Mouse (Mus musculus) kidney, adult 8-10 months (tissue): Measurements from ENCODE around the gene Vamp3.
"Not testable (repeated sequence)": the region's sequence is repeated elsewhere in the genome, so short reads cannot be mapped to it uniquely, and the experiment has no call there.

Experiments used
- DNase-seq, 2 experiments: peaks; one replicate each; pipeline ENCODE4 v3.0.0; 2022

The Vamp3 gene

DNA sequence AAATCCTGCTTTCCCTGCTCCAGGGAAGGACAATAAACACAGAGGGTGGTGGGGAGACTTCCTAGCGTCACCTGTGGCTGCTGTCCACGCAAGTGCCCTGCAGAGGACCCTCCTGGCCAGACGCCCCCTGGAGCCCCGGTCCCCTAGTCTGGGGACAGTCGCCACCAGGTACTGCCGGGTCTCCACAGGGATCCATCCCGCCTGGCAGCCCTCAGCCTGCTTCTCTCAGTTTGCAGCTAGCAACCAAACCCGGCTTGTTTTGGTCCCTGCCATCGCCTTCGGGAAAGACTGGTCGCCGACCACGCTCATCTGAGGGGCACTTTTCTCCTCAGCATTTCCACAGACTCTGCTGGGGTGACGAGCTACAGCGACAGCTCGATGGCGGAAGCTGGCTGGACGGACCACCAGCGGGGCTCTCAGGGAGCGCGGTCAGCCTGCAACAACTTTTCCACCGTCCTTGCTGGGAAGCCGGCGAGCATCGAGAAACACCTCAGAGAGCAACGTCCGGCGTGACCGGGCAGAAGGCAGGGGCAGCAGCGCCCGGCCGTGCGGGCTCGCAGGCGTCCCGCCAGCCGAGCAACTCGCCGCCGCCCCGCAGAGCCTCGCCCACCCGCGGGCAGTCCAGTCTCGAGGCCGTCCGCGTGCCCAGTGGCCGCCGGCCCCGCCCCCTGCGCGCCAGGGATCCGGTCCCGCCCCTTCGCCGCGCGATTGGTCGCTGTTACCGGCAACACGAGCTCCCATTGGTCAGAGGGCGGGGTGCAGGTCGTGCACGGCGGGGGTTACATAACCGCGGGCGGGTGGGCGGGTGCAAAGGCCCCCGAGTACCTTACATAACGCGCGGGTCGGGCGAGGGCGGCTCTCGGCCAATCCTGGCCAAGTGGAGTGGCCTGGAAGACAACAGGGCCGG is 13.5 kb downstream of the Vamp3 start, which contains the start of gene Per3:
TSS of gene Per3 (minus strand) at position 629 of the 907 bp plus-strand sequence.
- DNase-seq: peak; percentile 98 to 99

GRCm38 (mm10) chr4:151043281-151043680 is 14.5 kb downstream of the Vamp3 start:
- DNase-seq: peak; percentile 28 to 30

DNA sequence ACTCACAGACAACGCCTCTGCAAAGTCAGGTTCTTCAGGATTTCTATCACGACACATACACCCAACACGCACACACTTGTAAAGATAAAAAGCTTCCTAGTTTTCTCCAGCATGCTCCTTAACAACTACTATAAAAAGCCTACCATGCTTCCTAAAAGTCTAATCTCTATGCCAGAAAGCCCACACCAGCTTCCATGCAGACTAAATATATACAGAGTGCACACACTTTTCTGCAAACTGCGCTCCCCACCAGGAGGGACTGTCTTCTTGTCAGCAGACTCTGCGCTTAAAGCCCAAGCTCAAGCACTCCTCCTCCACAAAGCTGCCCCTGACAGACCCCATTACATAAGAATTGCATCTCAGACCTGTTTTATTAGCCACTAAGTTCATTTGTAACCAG is 16.3 kb downstream of the Vamp3 start:
- no peak for DNase-seq

- no peak for DNase-seq
Measured at GRCm38 (mm10) chr4:151037800-151038199, 20.0 kb downstream of the Vamp3 start.

GRCm38 (mm10) chr4:151036521-151036920 is 21.2 kb downstream of the Vamp3 start:
- DNase-seq: no peak

DNA sequence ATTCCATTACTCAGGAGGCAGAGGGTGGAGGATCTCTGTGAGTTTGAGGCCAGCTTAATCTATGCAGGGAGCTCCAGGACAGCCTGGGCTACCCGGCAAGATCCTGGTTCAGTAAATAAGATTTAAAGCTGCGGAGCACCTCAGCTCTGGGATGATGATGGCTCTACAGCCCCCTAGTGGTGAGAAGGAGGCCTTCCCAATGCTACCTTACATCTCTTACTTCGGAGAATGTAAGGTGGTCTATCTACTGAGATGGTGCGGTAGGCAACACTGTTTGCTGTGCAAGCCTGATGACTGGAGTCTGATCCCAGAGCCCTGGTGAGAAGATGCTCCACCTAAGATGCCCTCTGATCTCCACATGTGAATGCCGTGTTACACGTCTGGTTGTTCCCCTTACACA is 30.8 kb downstream of the Vamp3 start:
- peak in 1 of 2 experiments; percentile 14 for DNase-seq

- DNase-seq: no peak
Measured at GRCm38 (mm10) chr4:151024152-151024551, 33.6 kb downstream of the Vamp3 start.

- not testable (repeated sequence) for DNase-seq
Measured at GRCm38 (mm10) chr4:151017356-151017755, 40.4 kb downstream of the Vamp3 start.

GRCm38 (mm10) chr4:151015946-151016345 is 41.8 kb downstream of the Vamp3 start:
- DNase-seq: no peak

GRCm38 (mm10) chr4:151010316-151010715 is 47.4 kb downstream of the Vamp3 start:
- no peak for DNase-seq

GRCm38 (mm10) chr4:151006945-151007344 is 50.8 kb downstream of the Vamp3 start:
- peak in 1 of 2 experiments; percentile 61 for DNase-seq

DNA sequence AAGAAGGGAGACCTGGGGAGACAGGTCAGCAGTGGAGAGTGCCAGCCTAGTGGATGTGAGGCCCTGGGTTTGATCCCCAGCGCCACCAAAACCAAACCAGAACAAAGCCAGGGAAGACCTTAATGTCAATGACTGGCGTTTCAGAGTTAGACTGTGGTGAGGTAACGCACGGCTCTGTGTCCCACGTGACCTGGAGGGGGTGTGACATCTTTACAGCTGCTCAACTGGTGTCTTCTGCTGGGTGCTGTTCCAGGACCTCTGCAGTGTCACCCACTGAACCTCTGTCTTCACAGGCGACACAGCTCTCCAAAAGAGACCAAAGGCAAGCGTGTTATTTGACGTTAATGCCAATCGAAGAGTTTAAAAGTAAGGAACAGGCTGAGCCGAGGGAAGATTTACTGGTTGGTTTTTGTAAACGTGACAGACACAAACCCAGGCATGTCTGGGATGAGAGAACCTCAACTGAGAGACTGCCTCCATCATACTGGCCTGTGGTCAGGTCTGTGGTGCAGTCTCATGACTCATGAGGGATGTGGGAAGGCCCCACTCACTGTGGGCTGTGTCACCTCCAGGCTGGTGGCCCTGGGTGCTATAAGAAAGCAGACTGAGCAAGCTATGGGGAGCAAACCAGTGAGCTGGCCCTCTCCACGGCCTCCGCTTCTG is 52.0 kb downstream of the Vamp3 start:
- no peak for DNase-seq

- no peak for DNase-seq
Measured at GRCm38 (mm10) chr4:151001397-151001796, 56.4 kb downstream of the Vamp3 start.

DNA sequence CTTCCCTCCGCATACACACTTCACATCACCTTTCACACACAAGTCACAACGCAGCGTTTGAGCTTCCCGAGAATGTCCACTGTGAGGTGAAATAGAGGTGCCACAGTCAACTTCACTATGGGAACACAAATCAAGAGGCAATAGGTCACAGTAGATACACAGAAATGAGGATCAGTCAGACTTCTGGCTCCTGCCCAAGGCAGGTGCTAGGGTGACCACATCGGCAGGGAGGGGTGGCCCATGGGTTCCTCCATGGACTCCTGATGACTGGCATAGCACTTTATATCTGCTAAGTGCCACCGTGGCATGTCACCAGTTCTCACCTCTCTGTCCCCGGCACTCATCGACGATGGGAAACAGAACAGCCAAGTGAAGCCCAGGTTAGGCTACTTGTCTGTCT is 59.1 kb downstream of the Vamp3 start:
- no peak for DNase-seq
